Mouse (Mus musculus): ENCODE data around the gene Bche. TPM values are rescaled to one million over a fixed set of nuclear protein-coding genes. Genes with fewer than 3 reads are reported as not detected.

Gene Bche
- polyA plus RNA-seq, 1 experiment from 2014 or later, result 2.5 TPM

DNA sequence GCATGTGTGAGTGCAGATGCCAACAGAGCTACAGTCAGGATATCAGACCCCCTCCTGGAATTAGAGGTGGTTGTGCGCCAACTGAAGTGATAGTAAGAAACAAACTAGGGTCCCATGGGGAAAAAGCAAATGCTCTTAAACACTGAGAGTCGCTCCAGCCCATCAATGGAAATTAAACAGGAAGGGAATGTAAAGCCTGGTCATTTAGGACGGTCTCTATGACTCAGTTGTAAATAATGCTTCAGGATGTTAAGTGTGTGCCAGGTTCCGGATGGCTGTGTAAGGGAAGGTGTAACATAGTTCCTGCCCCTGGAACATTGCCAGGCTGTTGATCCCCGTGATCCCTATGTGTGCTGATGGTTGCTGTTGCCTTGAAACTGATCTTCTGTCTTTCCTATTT is 40.0 kb downstream of the Bche start:
- Histone ChIP-seq H3K27me3 (no peaks in the 10 kb centered on the region), H3K27ac (no peak overlapping the region), H3K9me3 (no peaks in the 10 kb centered on the region), H3K4me2 (no peak overlapping the region), H3K36me3 (no peaks in the 10 kb centered on the region), H3K9ac (no peak overlapping the region), H3K4me3 (no peak overlapping the region), H3K4me1 (no peaks in the 10 kb centered on the region)
- no peak for ATAC-seq (ENCODE audit: insufficient number of reproducible peaks, low FRiP score, low TSS enrichment, low read depth)
- WGBS, result 65% methylated on average over 5 of the region's 5 CpGs

DNA sequence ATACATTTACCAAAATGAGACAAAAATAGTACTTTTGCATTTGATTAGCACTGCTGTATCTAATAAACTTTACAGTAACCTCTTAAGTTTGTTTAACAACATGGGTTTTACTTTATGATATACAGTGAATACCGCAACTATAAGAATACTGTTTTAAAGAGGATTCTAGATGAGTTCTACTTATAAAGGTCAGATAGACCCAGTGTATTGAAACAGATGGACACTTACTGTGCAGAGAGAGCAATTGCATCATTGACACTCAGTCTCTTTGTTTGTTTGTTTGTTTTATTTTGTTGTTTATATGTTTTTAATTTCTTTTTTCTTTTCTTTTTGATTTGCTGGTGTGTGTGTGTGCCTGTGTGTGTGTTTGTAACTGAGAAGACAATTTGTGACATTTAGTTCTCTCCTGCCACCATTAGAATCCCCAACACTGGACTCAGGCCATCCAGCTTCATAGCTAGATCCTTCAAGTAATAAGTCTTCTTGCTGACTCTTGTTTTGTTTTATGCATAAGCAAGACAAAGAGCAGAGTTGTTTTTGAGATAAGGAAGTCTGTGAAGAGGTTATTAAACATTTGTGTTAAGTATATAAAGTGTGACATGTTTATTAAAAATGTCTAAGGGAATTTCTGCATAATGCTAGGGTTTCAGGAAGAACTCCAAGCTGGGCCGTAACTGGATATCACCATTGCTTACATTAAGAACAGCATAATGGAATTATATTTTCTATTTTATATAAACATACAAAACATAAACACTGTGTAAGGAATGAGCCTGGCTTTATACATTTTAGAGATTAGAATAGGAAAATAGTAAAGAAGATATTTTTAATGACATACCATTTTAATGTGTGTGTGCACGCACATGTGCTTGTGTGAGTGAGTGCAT is 40.7 kb downstream of the Bche start:
- no peaks in the 10 kb centered on the region for H3K4me1 ChIP-seq
- no peak overlapping the region for H3K4me3 ChIP-seq
- WGBS, result 79% methylated on average over 3 of the region's 3 CpGs
- no peak overlapping the region for H3K4me2 ChIP-seq
- H3K27me3 ChIP-seq, result no peaks in the 10 kb centered on the region
- no peak overlapping the region for H3K9ac ChIP-seq
- ATAC-seq (ENCODE audit: insufficient number of reproducible peaks, low FRiP score, low TSS enrichment, low read depth), result no peak
- H3K36me3 ChIP-seq, result no peaks in the 10 kb centered on the region
- H3K27ac ChIP-seq, result no peak overlapping the region
- no peaks in the 10 kb centered on the region for H3K9me3 ChIP-seq

DNA sequence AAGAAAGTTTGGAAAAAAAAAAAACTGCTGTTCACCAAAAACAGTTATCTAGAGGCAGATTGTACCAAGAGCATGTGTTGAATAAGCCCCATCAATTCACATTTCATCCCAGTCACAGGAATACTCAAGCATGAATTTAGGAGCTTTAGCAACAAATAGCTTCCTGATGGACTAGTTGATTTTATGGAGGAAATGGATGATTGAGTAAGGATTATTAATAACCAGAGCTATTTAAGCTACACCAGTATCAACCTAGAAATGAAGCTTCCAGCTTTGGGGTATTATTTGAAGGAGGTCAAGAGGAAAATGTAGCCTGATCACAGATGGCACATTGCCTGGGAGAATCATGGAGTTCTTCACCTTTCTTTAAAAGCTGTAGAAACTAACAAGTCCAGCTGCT is 57.9 kb downstream of the Bche start:
- H3K4me1 ChIP-seq, result no peaks in the 10 kb centered on the region
- no peaks in the 10 kb centered on the region for H3K27me3 ChIP-seq
- no peak overlapping the region for H3K4me2 ChIP-seq
- no peak overlapping the region for H3K27ac ChIP-seq
- H3K36me3 ChIP-seq, result no peaks in the 10 kb centered on the region
- ATAC-seq (ENCODE audit: insufficient number of reproducible peaks, low FRiP score, low TSS enrichment, low read depth), result no peak
- no peak overlapping the region for H3K4me3 ChIP-seq
- no peaks in the 10 kb centered on the region for H3K9me3 ChIP-seq
- H3K9ac ChIP-seq, result no peak overlapping the region

DNA sequence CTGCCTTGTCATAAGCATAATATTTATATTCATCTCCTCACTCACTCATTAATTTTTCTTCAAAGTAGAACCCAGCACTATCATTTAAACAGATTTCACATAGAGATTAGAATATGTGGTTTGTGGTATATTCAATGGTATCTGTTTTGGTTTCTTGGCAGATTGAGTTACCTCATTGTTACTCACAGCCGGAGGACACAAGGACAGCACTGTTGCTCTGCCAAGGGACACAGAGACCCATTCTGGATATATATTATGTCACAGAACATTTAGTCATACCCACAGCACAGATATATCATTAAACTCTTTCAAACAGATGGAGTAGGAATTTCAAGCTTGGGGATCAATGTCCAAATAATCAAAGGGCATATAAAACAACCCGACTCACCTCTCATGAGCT is 61.2 kb downstream of the Bche start:
- 85% methylated on average over 2 of the region's 2 CpGs for WGBS
- no peak overlapping the region for H3K27ac ChIP-seq

GRCm38 (mm10) chr3:73611421-73611820 is 96.8 kb downstream of the Bche start:
- H3K4me1 ChIP-seq, result no peaks in the 10 kb centered on the region
- no peak overlapping the region for H3K9ac ChIP-seq
- H3K27me3 ChIP-seq, result no peaks in the 10 kb centered on the region
- H3K4me3 ChIP-seq, result no peak overlapping the region
- 69% methylated on average over 2 of the region's 2 CpGs for WGBS
- no peaks in the 10 kb centered on the region for H3K36me3 ChIP-seq
- H3K27ac ChIP-seq, result no peak overlapping the region
- no peak overlapping the region for H3K4me2 ChIP-seq
- H3K9me3 ChIP-seq, result no peaks in the 10 kb centered on the region
- ATAC-seq (ENCODE audit: insufficient number of reproducible peaks, low FRiP score, low TSS enrichment, low read depth), result no peak

More for the DNA sequence above, 61.2 kb downstream of the Bche start:
- ATAC-seq (ENCODE audit: insufficient number of reproducible peaks, low FRiP score, low TSS enrichment, low read depth), result no peak
- Histone ChIP-seq H3K9ac (no peak overlapping the region), H3K4me2 (no peak overlapping the region), H3K4me3 (no peak overlapping the region), H3K27me3 (no peaks in the 10 kb centered on the region), H3K36me3 (no peaks in the 10 kb centered on the region), H3K9me3 (no peaks in the 10 kb centered on the region), H3K4me1 (no peaks in the 10 kb centered on the region)

- no peak for ATAC-seq (ENCODE audit: insufficient number of reproducible peaks, low FRiP score, low TSS enrichment, low read depth)
- Histone ChIP-seq H3K9me3 (no peaks in the 10 kb centered on the region), H3K4me3 (no peak overlapping the region), H3K27ac (no peak overlapping the region), H3K36me3 (no peaks in the 10 kb centered on the region), H3K9ac (no peak overlapping the region), H3K27me3 (no peaks in the 10 kb centered on the region), H3K4me1 (no peaks in the 10 kb centered on the region), H3K4me2 (no peak overlapping the region)
- 67% methylated on average over 4 of the region's 5 CpGs for WGBS
Measured at GRCm38 (mm10) chr3:73591757-73592533, 116.3 kb downstream of the Bche start.
